In the genomic region with DNA sequence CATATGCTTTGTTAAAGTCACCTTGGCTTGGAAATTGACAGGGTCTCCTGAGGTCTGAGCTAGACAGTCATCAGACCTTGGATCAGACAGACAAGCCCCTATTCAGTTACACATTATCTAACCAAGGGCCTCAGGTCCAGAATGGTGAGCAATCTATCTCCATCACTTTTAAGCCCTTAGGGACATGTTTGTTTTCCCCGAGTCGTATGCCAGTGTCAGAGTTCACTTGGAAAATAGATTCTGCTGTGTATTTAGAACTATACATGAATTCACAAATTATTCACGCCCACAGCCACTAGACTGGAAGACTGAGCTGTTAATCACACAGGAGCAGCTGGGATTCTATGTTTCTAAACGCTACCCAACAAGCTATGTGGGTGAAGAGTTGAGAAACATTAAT, we compare ENCODE assay signal across 22 mouse cellular contexts.
A peak's percentile ranks its signal among the peaks of the same experiment; 100 is the strongest.
DNase-seq lines count a peak whose midpoint lies in the region; TF ChIP-seq lines count a peak whose summit lies in the region.
"Had no signal": no experiment of that assay in that cellular context is flagged by ENCODE, and none has a peak within 500 bp of the region (broad histone marks: within the 10 kb centered on the region; RNA-seq: fewer than 3 reads in every experiment).

No protein-coding gene starts in this region.

- H3K4me3 ChIP-seq in layer of hippocampus, adult 2 months: no peak overlapping the region
- H3K4me3 ChIP-seq: embryonic facial prominence, embryonic 12.5 days; heart, adult 2 months; heart, embryonic 15.5 days; limb, embryonic 12.5 days; megakaryocyte, embryonic 14.5 days had no signal

- no peak for TF ChIP-seq POLR2A in brain, embryonic 14.5 days (IDR thresholded peaks at IDR 0.05; ENCODE audit: borderline replicate concordance, extremely low read depth, insufficient read depth, insufficient read length, poor library complexity, severe bottlenecking)

- H3K27ac ChIP-seq in layer of hippocampus, adult 2 months: peak overlapping the region; percentile 64; the same call in 1 of the 2 replicates
- H3K27ac ChIP-seq: embryonic facial prominence, embryonic 12.5 days; heart, adult 2 months; heart, embryonic 15.5 days; limb, embryonic 12.5 days; liver, embryonic 14.5 days had no signal

- DNase-seq in layer of hippocampus, adult 2 months (ENCODE audit: low spot score in 2 of 2): no peak
- DNase-seq in layer of hippocampus, postnatal 10 days (ENCODE audit: low spot score in 2 of 2): no peak
- peak; percentile 70 for DNase-seq in brain, embryonic 14.5 days (ENCODE audit: low read depth)
- DNase-seq in embryo, embryonic 11.5 days (ENCODE audit: low read depth, low spot score): peak; percentile 23
- DNase-seq in mesoderm, embryonic 11.5 days (ENCODE audit: low read depth, low spot score): peak; percentile 77
- no peak for DNase-seq in cerebellum, adult 18-20 months
- DNase-seq in cerebellum, postnatal 10 days: no peak
- no peak for DNase-seq in cerebellum, adult 8-10 months
- DNase-seq: adrenal gland, postnatal 14 days; cerebellum, adult 9-11 months; gastrocnemius, postnatal 10 days; heart, adult 2 months; kidney, adult 11 months; kidney, postnatal 10 days; lung, postnatal 10 days; right cerebral cortex, adult 18-20 months; thymus, postnatal 4 days had no signal

- no peak for TF ChIP-seq CTCF in layer of hippocampus, adult 2 months (conservative IDR thresholded peaks at IDR 0.05)
- no peak for TF ChIP-seq CTCF in brain, embryonic 14.5 days (IDR thresholded peaks at IDR 0.05; ENCODE audit: borderline replicate concordance, extremely low read depth, insufficient read depth, insufficient read length)

Comparison
In these comparisons a context has a peak if more than half of its experiments do, and no peak if none do; other contexts are left out.
1. DNase-seq: peak in brain, embryonic 14.5 days (single experiment), embryo, embryonic 11.5 days (single experiment) and mesoderm, embryonic 11.5 days (single experiment); none in layer of hippocampus, adult 2 months (0 of 2), layer of hippocampus, postnatal 10 days (0 of 2), cerebellum, adult 18-20 months (0 of 2), cerebellum, postnatal 10 days (0 of 2) and cerebellum, adult 8-10 months (single experiment).